Mouse (Mus musculus) liver, adult 2 months (tissue): ENCODE measurements at regions not wholly inside any gene's neighbourhood (a gene's known extent, or its start where the extent isn't known, plus 50 kb on each side); places are given as distances from the start of the nearest gene placed in this dataset.

Experiments
- DNase-seq: peaks from one replicate; pipeline ENCODE4 v3.0.0-alpha.2; 2011; ENCODE audit warnings: low read depth, low spot score; ENCODE audit errors: extremely low read depth
- H3K27ac ChIP-seq: fragments of 200-500 bp; replicated peaks from 2 replicates; pipeline ENCODE4 v1.5.1; 2012; ENCODE audit warnings: low read depth, mild to moderate bottlenecking, control low read depth, inconsistent platforms, low read length; ENCODE audit not compliant: insufficient read depth
- H3K27me3 ChIP-seq: fragments of 200-500 bp; 2 replicates; pipeline ENCODE4 v1.6.1; 2012; ENCODE audit warnings: mild to moderate bottlenecking, moderate library complexity, low read length, inconsistent platforms; ENCODE audit not compliant: control insufficient read depth, insufficient read depth
- H3K36me3 ChIP-seq: fragments of 200-500 bp; 2 replicates; pipeline ENCODE4 v1.6.1; 2012; ENCODE audit warnings: low read length, inconsistent platforms; ENCODE audit not compliant: control insufficient read depth, insufficient read depth
- H3K4me1 ChIP-seq: fragments of 200-500 bp; 2 replicates; pipeline ENCODE4 v1.6.1; 2011; ENCODE audit warnings: low read length; ENCODE audit not compliant: control insufficient read depth, insufficient read depth
- H3K4me3 ChIP-seq: fragments of 200-500 bp; 2 replicates; pipeline ENCODE4 v1.5.1; 2011; ENCODE audit warnings: low read depth, mild to moderate bottlenecking, control low read depth, low read length, moderate library complexity; ENCODE audit not compliant: insufficient read depth
- H3K79me2 ChIP-seq: fragments of 200-500 bp; 2 replicates; pipeline ENCODE4 v1.6.1; 2012; ENCODE audit warnings: inconsistent platforms, mild to moderate bottlenecking, low read length, moderate library complexity; ENCODE audit not compliant: control insufficient read depth, insufficient read depth
- H3K9ac ChIP-seq: fragments of 200-500 bp; 2 replicates; pipeline ENCODE4 v1.6.1; 2012; ENCODE audit warnings: low read depth, mild to moderate bottlenecking, control low read depth, inconsistent platforms, low read length
- CTCF ChIP-seq: fragments of 200-500 bp; IDR thresholded peaks from 2 replicates; pipeline ENCODE4 v1.5.1; 2011; ENCODE audit warnings: low read depth, low read length, control low read depth
- POLR2A ChIP-seq: fragments of 200-500 bp; IDR thresholded peaks from 2 replicates; pipeline ENCODE4 v1.6.1; 2011; ENCODE audit warnings: low read length, control low read depth; ENCODE audit not compliant: insufficient read depth; ENCODE audit errors: extremely low read depth
- WGBS: fragments of 180-500 bp; shearing (Covaris S2); methylation state at CpG from one replicate; pipeline ENCODE4 v1.1.7; 2018; 5-methylcytosine and 5-hydroxymethylcytosine counted together

DNA sequence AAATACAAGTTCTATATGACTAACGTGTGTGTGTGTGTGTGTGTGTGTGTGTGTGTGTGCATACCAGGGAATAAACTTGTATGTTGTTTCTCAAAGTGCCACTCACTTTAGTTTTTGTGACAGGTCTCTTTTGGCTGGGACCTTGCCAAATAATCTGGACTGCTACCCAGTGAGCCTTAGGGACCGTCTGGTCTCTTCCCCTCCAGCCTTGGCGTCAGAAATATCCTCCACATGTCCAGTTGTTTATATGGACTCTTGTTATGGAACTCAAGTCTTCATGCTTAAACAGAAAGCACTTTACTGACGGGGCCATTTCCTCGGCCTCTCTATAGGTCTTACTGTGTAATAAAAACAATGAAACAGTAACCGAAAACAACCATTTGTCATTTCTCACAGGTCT lies 394.4 kb downstream of the Prdm2 start:
- H3K4me1 ChIP-seq = no peaks in the 10 kb centered on the region
- H3K27ac ChIP-seq = no peak overlapping the region
- 87% methylated on average over 6 of the region's 6 CpGs for WGBS
- TF ChIP-seq POLR2A (no peak), CTCF (no peak)
- H3K79me2 ChIP-seq = no peaks in the 10 kb centered on the region
- DNase-seq = no peak
- H3K36me3 ChIP-seq = no peaks in the 10 kb centered on the region
- H3K27me3 ChIP-seq = no peaks in the 10 kb centered on the region
- H3K4me3 ChIP-seq = no peak overlapping the region
- no peak overlapping the region for H3K9ac ChIP-seq

GRCm38 (mm10) chr4:142816986-142817385 lies 395.8 kb downstream of the Prdm2 start:
- Histone ChIP-seq H3K79me2 (no peaks in the 10 kb centered on the region), H3K27ac (no peak overlapping the region), H3K9ac (no peak overlapping the region), H3K4me1 (no peaks in the 10 kb centered on the region), H3K4me3 (no peak overlapping the region), H3K36me3 (no peaks in the 10 kb centered on the region), H3K27me3 (no peaks in the 10 kb centered on the region)
- TF ChIP-seq CTCF (no peak), POLR2A (no peak)
- DNase-seq = no peak
- WGBS = 82% methylated on average over 1 of the region's 1 CpGs

DNA sequence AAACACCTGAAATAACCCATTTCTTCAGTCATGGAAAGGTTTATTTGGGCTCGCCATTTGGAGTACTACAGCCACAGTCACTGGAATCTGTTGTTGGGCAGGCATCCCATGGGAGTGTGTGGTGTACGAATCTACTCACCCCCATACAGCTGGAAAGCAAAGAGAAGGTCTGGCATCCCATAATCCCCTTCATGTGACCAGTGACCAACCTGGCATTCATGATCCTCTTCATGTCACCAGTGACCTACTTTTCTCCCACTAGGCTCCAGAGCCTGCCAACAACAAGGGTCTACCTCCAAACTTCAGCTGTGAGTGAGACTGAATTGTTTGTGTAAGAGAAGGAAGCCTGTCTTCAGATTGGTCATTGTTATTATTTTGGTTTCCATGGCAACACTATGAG lies 409.0 kb downstream of the Prdm2 start:
- no peaks in the 10 kb centered on the region for H3K79me2 ChIP-seq
- H3K4me1 ChIP-seq = no peaks in the 10 kb centered on the region
- H3K36me3 ChIP-seq = no peaks in the 10 kb centered on the region
- H3K27ac ChIP-seq = no peak overlapping the region
- H3K27me3 ChIP-seq = no peaks in the 10 kb centered on the region
- no peak overlapping the region for H3K9ac ChIP-seq
- no peak overlapping the region for H3K4me3 ChIP-seq
- WGBS = 75% methylated on average over 2 of the region's 2 CpGs
- DNase-seq = no peak
- TF ChIP-seq CTCF (no peak), POLR2A (no peak)

GRCm38 (mm10) chr4:142799291-142799690 lies 413.5 kb downstream of the Prdm2 start:
- TF ChIP-seq POLR2A (no peak), CTCF (no peak)
- 63% methylated on average over 5 of the region's 5 CpGs for WGBS
- H3K27me3 ChIP-seq = no peaks in the 10 kb centered on the region

GRCm38 (mm10) chr4:142798834-142799233 lies 414.0 kb downstream of the Prdm2 start:
- Histone ChIP-seq H3K36me3 (no peaks in the 10 kb centered on the region), H3K9ac (no peak overlapping the region), H3K4me3 (no peak overlapping the region), H3K4me1 (no peaks in the 10 kb centered on the region), H3K27me3 (no peaks in the 10 kb centered on the region), H3K27ac (no peak overlapping the region), H3K79me2 (no peaks in the 10 kb centered on the region)
- no peak for DNase-seq
- TF ChIP-seq POLR2A (no peak), CTCF (no peak)
- WGBS = 74% methylated on average over 6 of the region's 6 CpGs

More at GRCm38 (mm10) chr4:142799291-142799690, 413.5 kb downstream of the Prdm2 start:
- Histone ChIP-seq H3K9ac (no peak overlapping the region), H3K4me1 (no peaks in the 10 kb centered on the region), H3K4me3 (no peak overlapping the region), H3K79me2 (no peaks in the 10 kb centered on the region), H3K27ac (no peak overlapping the region), H3K36me3 (no peaks in the 10 kb centered on the region)
- DNase-seq = no peak

GRCm38 (mm10) chr4:142792606-142792970 lies 420.2 kb downstream of the Prdm2 start:
- WGBS = 71% methylated on average over 2 of the region's 2 CpGs
- no peaks in the 10 kb centered on the region for H3K27me3 ChIP-seq
- H3K4me3 ChIP-seq = no peak overlapping the region
- no peak overlapping the region for H3K27ac ChIP-seq
- DNase-seq = no peak
- no peaks in the 10 kb centered on the region for H3K36me3 ChIP-seq
- H3K4me1 ChIP-seq = no peaks in the 10 kb centered on the region
- no peak for TF ChIP-seq CTCF
- TF ChIP-seq POLR2A = no peak
- no peaks in the 10 kb centered on the region for H3K79me2 ChIP-seq
- H3K9ac ChIP-seq = no peak overlapping the region
